Mouse (Mus musculus): Measurements from ENCODE around the gene Llcfc1. TPM values are rescaled to one million over a fixed set of nuclear protein-coding genes. Genes with fewer than 3 reads are reported as not detected.

The Llcfc1 gene
- total RNA-seq (2021), result not detected

GRCm38 (mm10) chr6:41684131-41684530 lies at the start of gene Llcfc1:
TSS of gene Llcfc1 (plus strand) at chr6:41684431.
- no peak for DNase-seq

GRCm38 (mm10) chr6:41635211-41635610 lies 49.0 kb upstream of the Llcfc1 start:
- no peak for DNase-seq

- no peak for DNase-seq
These were observed 48.1 kb upstream of the Llcfc1 start, which contains the start of gene Trpv6 for GRCm38 (mm10) chr6:41636178-41636577. TSS of gene Trpv6 (minus strand) at chr6:41636405.

- no peak for DNase-seq
These were observed 46.8 kb upstream of the Llcfc1 start for GRCm38 (mm10) chr6:41637393-41637792.

GRCm38 (mm10) chr6:41637927-41638506 lies 46.2 kb upstream of the Llcfc1 start:
- DNase-seq, result no peak

GRCm38 (mm10) chr6:41640449-41640848 lies 43.8 kb upstream of the Llcfc1 start:
- no peak for DNase-seq

- DNase-seq, result no peak
These were observed 42.9 kb upstream of the Llcfc1 start for GRCm38 (mm10) chr6:41641173-41641866.

- DNase-seq, result no peak
These were observed 41.5 kb upstream of the Llcfc1 start for GRCm38 (mm10) chr6:41642765-41643164.

GRCm38 (mm10) chr6:41643227-41643626 lies 41.0 kb upstream of the Llcfc1 start:
- DNase-seq, result no peak

GRCm38 (mm10) chr6:41646220-41646619 lies 38.0 kb upstream of the Llcfc1 start:
- DNase-seq, result no peak

GRCm38 (mm10) chr6:41646672-41647071 lies 37.6 kb upstream of the Llcfc1 start:
- no peak for DNase-seq

- no peak for DNase-seq
These were observed 31.1 kb upstream of the Llcfc1 start for GRCm38 (mm10) chr6:41653173-41653572.

GRCm38 (mm10) chr6:41654648-41655047 lies 29.6 kb upstream of the Llcfc1 start:
- no peak for DNase-seq

- no peak for DNase-seq
These were observed 25.7 kb upstream of the Llcfc1 start for GRCm38 (mm10) chr6:41658487-41658886.

GRCm38 (mm10) chr6:41662320-41662719 lies 21.9 kb upstream of the Llcfc1 start:
- DNase-seq, result no peak

GRCm38 (mm10) chr6:41676530-41676929 lies 7.7 kb upstream of the Llcfc1 start:
- no peak for DNase-seq

- no peak for DNase-seq
These were observed 3.6 kb upstream of the Llcfc1 start, which contains the start of gene Trpv5 for GRCm38 (mm10) chr6:41680669-41681068. TSS of gene Trpv5 (minus strand) at chr6:41680769.

GRCm38 (mm10) chr6:41681656-41682055 lies 2.6 kb upstream of the Llcfc1 start:
- no peak for DNase-seq

- no peak for DNase-seq
These were observed 680 bp downstream of the Llcfc1 start for GRCm38 (mm10) chr6:41684911-41685310.

- DNase-seq, result no peak
These were observed 1.4 kb downstream of the Llcfc1 start for GRCm38 (mm10) chr6:41685596-41685995.

GRCm38 (mm10) chr6:41692200-41692599 lies 8.0 kb downstream of the Llcfc1 start:
- DNase-seq, result no peak

GRCm38 (mm10) chr6:41694407-41694806 lies 10.2 kb downstream of the Llcfc1 start:
- no peak for DNase-seq

GRCm38 (mm10) chr6:41701245-41701644 lies 17.0 kb downstream of the Llcfc1 start:
- DNase-seq, result no peak

GRCm38 (mm10) chr6:41702928-41703327 lies 18.7 kb downstream of the Llcfc1 start:
- DNase-seq, result no peak

Measured in heart, postnatal 4 days (tissue).